Mouse (Mus musculus): ENCODE data around the gene Tvp23a.

- no peak for TF ChIP-seq GATA1 (IDR thresholded peaks at IDR 0.05; ENCODE audit: low read length)
- TF ChIP-seq TAL1 (IDR thresholded peaks at IDR 0.05; ENCODE audit: low read length): no peak
Measured at GRCm38 (mm10) chr16:10441761-10442160, 5.4 kb downstream of the Tvp23a start.

Measured in erythroblast, embryonic 14.5 days (primary cell).